Mouse (Mus musculus): Measurements from ENCODE around the gene Acvr1b.

Gene Acvr1b

GRCm38 (mm10) chr15:101173421-101174211 is at the start of gene Acvr1b:
TSS of gene Acvr1b (plus strand) at chr15:101174067.
- DNase-seq (ENCODE audit: low read depth, low spot score) = peak; percentile 90

GRCm38 (mm10) chr15:101125561-101125960 is 48.3 kb upstream of the Acvr1b start:
- no peak for DNase-seq (ENCODE audit: low read depth, low spot score)

- DNase-seq (ENCODE audit: low read depth, low spot score) = peak; percentile 72
These were observed 46.9 kb upstream of the Acvr1b start for GRCm38 (mm10) chr15:101126876-101127544.

GRCm38 (mm10) chr15:101128181-101129089 is 45.4 kb upstream of the Acvr1b start, which contains the start of gene Acvrl1:
TSS of gene Acvrl1 (plus strand) at chr15:101128522.
- no peak for DNase-seq (ENCODE audit: low read depth, low spot score)

GRCm38 (mm10) chr15:101129412-101129811 is 44.5 kb upstream of the Acvr1b start:
- DNase-seq (ENCODE audit: low read depth, low spot score) = no peak

- DNase-seq (ENCODE audit: low read depth, low spot score) = no peak
These were observed 42.4 kb upstream of the Acvr1b start for GRCm38 (mm10) chr15:101131498-101131897.

GRCm38 (mm10) chr15:101132041-101132440 is 41.8 kb upstream of the Acvr1b start:
- DNase-seq (ENCODE audit: low read depth, low spot score) = no peak

GRCm38 (mm10) chr15:101132761-101133160 is 41.1 kb upstream of the Acvr1b start:
- DNase-seq (ENCODE audit: low read depth, low spot score) = no peak

- no peak for DNase-seq (ENCODE audit: low read depth, low spot score)
These were observed 39.7 kb upstream of the Acvr1b start for GRCm38 (mm10) chr15:101133993-101134704.

GRCm38 (mm10) chr15:101135405-101135804 is 38.5 kb upstream of the Acvr1b start:
- no peak for DNase-seq (ENCODE audit: low read depth, low spot score)

- DNase-seq (ENCODE audit: low read depth, low spot score) = no peak
These were observed 36.4 kb upstream of the Acvr1b start for GRCm38 (mm10) chr15:101137455-101137854.

GRCm38 (mm10) chr15:101138675-101139074 is 35.2 kb upstream of the Acvr1b start:
- no peak for DNase-seq (ENCODE audit: low read depth, low spot score)

- DNase-seq (ENCODE audit: low read depth, low spot score) = peak; percentile 80
These were observed 34.0 kb upstream of the Acvr1b start for GRCm38 (mm10) chr15:101139885-101140284.

- no peak for DNase-seq (ENCODE audit: low read depth, low spot score)
These were observed 33.3 kb upstream of the Acvr1b start for GRCm38 (mm10) chr15:101140587-101140986.

- peak; percentile 57 for DNase-seq (ENCODE audit: low read depth, low spot score)
These were observed 32.8 kb upstream of the Acvr1b start for GRCm38 (mm10) chr15:101141061-101141541.

- DNase-seq (ENCODE audit: low read depth, low spot score) = no peak
These were observed 31.2 kb upstream of the Acvr1b start for GRCm38 (mm10) chr15:101142672-101143071.

- DNase-seq (ENCODE audit: low read depth, low spot score) = peak; percentile 96
These were observed 30.4 kb upstream of the Acvr1b start for GRCm38 (mm10) chr15:101143494-101143893.

GRCm38 (mm10) chr15:101144176-101144575 is 29.7 kb upstream of the Acvr1b start:
- peak; percentile 60 for DNase-seq (ENCODE audit: low read depth, low spot score)

- no peak for DNase-seq (ENCODE audit: low read depth, low spot score)
These were observed 29.1 kb upstream of the Acvr1b start for GRCm38 (mm10) chr15:101144779-101145178.

- peak; percentile 94 for DNase-seq (ENCODE audit: low read depth, low spot score)
These were observed 28.3 kb upstream of the Acvr1b start for GRCm38 (mm10) chr15:101145424-101146099.

All from skeletal muscle tissue, adult 2 months (tissue).